11 mouse cellular contexts compared by ENCODE assay signal in genomic region chr1:133437916-133438683, GRCm38 (mm10). TPM values are rescaled to one million over a fixed set of nuclear protein-coding genes. Genes with fewer than 3 reads are reported as not detected.
DNase-seq lines count a peak whose midpoint lies in the region; ATAC-seq and TF ChIP-seq lines count a peak whose summit lies in the region.
"Had no signal": no experiment of that assay in that cellular context is flagged by ENCODE, and none has a peak within 500 bp of the region (broad histone marks: within the 10 kb centered on the region; RNA-seq: fewer than 3 reads in every experiment).

No protein-coding gene starts in this region.

- TF ChIP-seq RAD21 in MEL (IDR thresholded peaks at IDR 0.05; ENCODE audit: low read depth, low read length), result no peak

- no peak for TF ChIP-seq POLR2A in MEL (IDR thresholded peaks at IDR 0.05; ENCODE audit: control insufficient read depth in 1 of 2, insufficient read depth in 1 of 2, low read depth in 1 of 2, low read length in 2 of 2, poor library complexity in 1 of 2)

- H3K36me3 ChIP-seq in hindbrain, embryonic 10.5 days, result no peaks in the 10 kb centered on the region
- H3K36me3 ChIP-seq in hindbrain, postnatal 0 days (ENCODE audit: insufficient read depth, low read length), result no peaks in the 10 kb centered on the region
- no peaks in the 10 kb centered on the region for H3K36me3 ChIP-seq in MEL (ENCODE audit: control insufficient read depth in 1 of 2, insufficient read depth in 2 of 2, low read length in 2 of 2)
- H3K36me3 ChIP-seq in neural tube, embryonic 14.5 days (ENCODE audit: control insufficient read depth, insufficient read depth, low read length), result no peaks in the 10 kb centered on the region
- no peaks in the 10 kb centered on the region for H3K36me3 ChIP-seq in kidney, embryonic 15.5 days

- no peaks in the 10 kb centered on the region for H3K27me3 ChIP-seq in hindbrain, embryonic 10.5 days (ENCODE audit: insufficient read depth, poor library complexity, severe bottlenecking)
- no peaks in the 10 kb centered on the region for H3K27me3 ChIP-seq in hindbrain, postnatal 0 days (ENCODE audit: insufficient read depth, low read length)
- peaks cover 0 to 4% of the 10 kb centered on the region in 2 experiments; a peak in 3 of 4 replicates for H3K27me3 ChIP-seq in MEL (ENCODE audit: control insufficient read depth in 1 of 2, insufficient read depth in 2 of 2, low read length in 2 of 2)
- H3K27me3 ChIP-seq in neural tube, embryonic 14.5 days (ENCODE audit: control insufficient read depth, insufficient read depth, low read length), result no peaks in the 10 kb centered on the region
- no peaks in the 10 kb centered on the region for H3K27me3 ChIP-seq in kidney, embryonic 15.5 days

- no peak for TF ChIP-seq CTCF in hindbrain, postnatal 0 days (IDR thresholded peaks at IDR 0.05; ENCODE audit: low read depth)
- no peak for TF ChIP-seq CTCF in MEL (IDR thresholded peaks at IDR 0.05 in 2 of 3, conservative IDR thresholded peaks at IDR 0.05 in 1 of 3; ENCODE audit: control insufficient read depth in 1 of 3, insufficient read depth in 1 of 3, low read depth in 2 of 3, low read length in 3 of 3, poor library complexity in 1 of 3, severe bottlenecking in 1 of 3)

- H3K9me3 ChIP-seq in hindbrain, embryonic 10.5 days, result 0 out of 2 replicates have a peak, but pooled peaks cover under 1% of the 10 kb centered on the region
- H3K9me3 ChIP-seq in hindbrain, postnatal 0 days (ENCODE audit: low read length), result peaks cover 4% of the 10 kb centered on the region; the same call in 1 of the 2 replicates
- no peaks in the 10 kb centered on the region for H3K9me3 ChIP-seq in MEL (replicated peaks; ENCODE audit: insufficient read depth, low read length)
- H3K9me3 ChIP-seq in neural tube, embryonic 14.5 days (ENCODE audit: control insufficient read depth, low read length), result no peaks in the 10 kb centered on the region
- H3K9me3 ChIP-seq in kidney, embryonic 15.5 days (replicated peaks), result no peaks in the 10 kb centered on the region

- peak overlapping the region; percentile 21; the same call in 1 of the 2 replicates for H3K4me3 ChIP-seq in hindbrain, embryonic 10.5 days
- H3K4me3 ChIP-seq in hindbrain, postnatal 0 days (ENCODE audit: low read length), result no peak overlapping the region
- H3K4me3 ChIP-seq in MEL (ENCODE audit: control insufficient read depth in 1 of 2, insufficient read depth in 1 of 2, low read depth in 2 of 2, low read length in 2 of 2), result no peak overlapping the region
- no peak overlapping the region for H3K4me3 ChIP-seq in neural tube, embryonic 14.5 days (ENCODE audit: low read depth, low read length)
- no peak overlapping the region for H3K4me3 ChIP-seq in kidney, embryonic 15.5 days (replicated peaks)

- no peak for TF ChIP-seq EP300 in MEL (IDR thresholded peaks at IDR 0.05; ENCODE audit: low read depth in 1 of 2, low read length in 2 of 2)

- H3K9ac ChIP-seq in hindbrain, postnatal 0 days (replicated peaks; ENCODE audit: low read length), result no peak overlapping the region
- H3K9ac ChIP-seq in MEL (ENCODE audit: control insufficient read depth, low read depth, low read length, poor library complexity, severe bottlenecking), result no peak overlapping the region
- H3K9ac ChIP-seq in neural tube, embryonic 14.5 days (replicated peaks; ENCODE audit: low read depth, low read length), result peak overlapping the region; percentile 25; the same call in 1 of the 2 replicates
- no peak overlapping the region for H3K9ac ChIP-seq in kidney, embryonic 15.5 days

- no peak for ATAC-seq in hindbrain, postnatal 0 days
- peak; percentile 61 for ATAC-seq in granulocyte monocyte progenitor cell, adult 5-6 weeks (replicated peaks; ENCODE audit: poor library complexity, severe bottlenecking)
- ATAC-seq in neural tube, embryonic 14.5 days (ENCODE audit: low read depth), result no peak
- ATAC-seq in kidney, embryonic 15.5 days (replicated peaks; ENCODE audit: low FRiP score), result no peak

- peaks cover 51% of the 10 kb centered on the region for H3K4me1 ChIP-seq in hindbrain, embryonic 10.5 days (replicated peaks)
- peaks cover 5% of the 10 kb centered on the region; the same call in 1 of the 2 replicates for H3K4me1 ChIP-seq in hindbrain, postnatal 0 days (ENCODE audit: insufficient read depth, low read length)
- no peaks in the 10 kb centered on the region for H3K4me1 ChIP-seq in MEL (ENCODE audit: control insufficient read depth in 1 of 2, insufficient read depth in 2 of 2, low read length in 2 of 2)
- peaks cover 11% of the 10 kb centered on the region for H3K4me1 ChIP-seq in neural tube, embryonic 14.5 days (ENCODE audit: control insufficient read depth, insufficient read depth, low read length)
- H3K4me1 ChIP-seq in kidney, embryonic 15.5 days, result peaks cover 24% of the 10 kb centered on the region

- peak overlapping the region; percentile 88 for H3K27ac ChIP-seq in hindbrain, embryonic 10.5 days
- no peak overlapping the region for H3K27ac ChIP-seq in hindbrain, postnatal 0 days
- H3K27ac ChIP-seq in MEL (ENCODE audit: control insufficient read depth, low read depth, low read length), result no peak overlapping the region
- no peak overlapping the region for H3K27ac ChIP-seq in neural tube, embryonic 14.5 days (ENCODE audit: low read depth, low read length)
- no peak overlapping the region for H3K27ac ChIP-seq in kidney, embryonic 15.5 days
- H3K27ac ChIP-seq: macrophage had no signal

- DNase-seq in hindbrain, embryonic 10.5 days (ENCODE audit: low spot score), result peak; percentile 30
- no peak for DNase-seq in hindbrain, postnatal 0 days (ENCODE audit: low spot score)
- no peak for DNase-seq in MEL (ENCODE audit: low read depth, low spot score)
- DNase-seq in gastrocnemius, postnatal 10 days, result no peak
- no peak for DNase-seq in layer of hippocampus, postnatal 10 days (ENCODE audit: low spot score in 2 of 2)
- DNase-seq: heart, adult 18-20 months had no signal

- 48% methylated on average over 14 of the region's 14 CpGs for WGBS in hindbrain, embryonic 10.5 days
- WGBS in hindbrain, postnatal 0 days, result 42% methylated on average over 14 of the region's 14 CpGs
- WGBS in neural tube, embryonic 14.5 days, result 18% methylated on average over 14 of the region's 14 CpGs
- WGBS in kidney, embryonic 15.5 days, result 36% methylated on average over 14 of the region's 14 CpGs

- no peaks in the 10 kb centered on the region for H3K79me2 ChIP-seq in MEL (ENCODE audit: control insufficient read depth, insufficient read depth, low read length, poor library complexity)

- no peak overlapping the region for H3K4me2 ChIP-seq in hindbrain, postnatal 0 days (ENCODE audit: low read depth, low read length)
- no peak overlapping the region for H3K4me2 ChIP-seq in neural tube, embryonic 14.5 days (ENCODE audit: low read depth, low read length)
- H3K4me2 ChIP-seq in kidney, embryonic 15.5 days, result no peak overlapping the region
- H3K4me2 ChIP-seq: liver, embryonic 11.5 days had no signal

TF ChIP-seq in MEL, 35 proteins besides CTCF, POLR2A, EP300 and RAD21:
- peak; percentile 35; the same call in 1 of the 2 replicates for TF ChIP-seq ELF1 (IDR thresholded peaks at IDR 0.05; ENCODE audit: low read depth, low read length)
- no peak for TF ChIP-seq MAFK (IDR thresholded peaks at IDR 0.05; ENCODE audit: borderline replicate concordance, low read depth, low read length)
- TF ChIP-seq KAT2A (conservative IDR thresholded peaks at IDR 0.05; ENCODE audit: low read depth, low read length), result no peak
- no peak for TF ChIP-seq MEF2A (IDR thresholded peaks at IDR 0.05; ENCODE audit: extremely low read depth, insufficient replicate concordance, low read depth, low read length, poor library complexity, severe bottlenecking)
- no peak for TF ChIP-seq NRF1 (IDR thresholded peaks at IDR 0.05; ENCODE audit: insufficient read depth, low read depth, low read length, poor library complexity, severe bottlenecking)
- TF ChIP-seq MAZ (IDR thresholded peaks at IDR 0.05; ENCODE audit: low read depth, low read length), result no peak
- no peak for TF ChIP-seq USF2 (IDR thresholded peaks at IDR 0.05; ENCODE audit: borderline replicate concordance in 1 of 2, insufficient read depth in 1 of 2, low read depth in 1 of 2, low read length in 2 of 2)
- TF ChIP-seq ZMIZ1 (IDR thresholded peaks at IDR 0.05; ENCODE audit: low read depth, low read length), result no peak

RNA-seq across cellular contexts. Expression of gene Sox13, which starts 13.9 kb away (rescaled TPM):
- polyA plus RNA-seq in hindbrain, embryonic 10.5 days (2016; fragmentation: Nextera tagmentation; extraction: Ambion mirVana), result 28.3 and 28.4 TPM in 2 replicates
- 13.1 and 16.8 TPM in 2 replicates for total RNA-seq in hindbrain, postnatal 0 days (2014; rRNA removed)
- polyA plus RNA-seq in hindbrain, postnatal 0 days (2015; fragmentation: Nextera tagmentation; extraction: Ambion mirVana), result 2.9 and 3.3 TPM in 2 replicates
- total RNA-seq in MEL (2012; rRNA removed), result not detected in 2 replicates
- polyA plus RNA-seq in MEL (2012; ENCODE audit: insufficient read depth in 1 of 2, insufficient read length in 2 of 2, low read depth in 1 of 2, low replicate concordance in 2 of 2, missing spikeins in 1 of 2), result under 1 TPM in 1 of 2 experiments, not detected in 1; 0.03 TPM
- total RNA-seq in granulocyte monocyte progenitor cell, adult 5-6 weeks (2014; fragmentation: Nextera tagmentation), result 2.9 and 4.2 TPM in 2 replicates
- 1.7 and 4.8 TPM in 2 replicates for total RNA-seq in granulocyte monocyte progenitor cell, adult 5-6 weeks (2017)
- 4.0 and 5.2 TPM in 2 replicates for polyA plus RNA-seq in neural tube, embryonic 14.5 days (2014; fragmentation: Nextera tagmentation; extraction: Ambion mirVana)
- total RNA-seq in gastrocnemius, postnatal 10 days (2021), result 10 to 100 TPM; 10.1 to 15.9 TPM
- 10 to 100 TPM in 1 of 2 experiments, 1 to 10 TPM in 1; 9.2 to 10.3 TPM for total RNA-seq in layer of hippocampus, postnatal 10 days (2021)
- polyA plus RNA-seq in kidney, embryonic 15.5 days (2015; fragmentation: Nextera tagmentation; extraction: Ambion mirVana), result 15.0 and 16.2 TPM in 2 replicates
